Mouse (Mus musculus) forebrain, embryonic 15.5 days (tissue): Measurements from ENCODE around the gene Eps8l3. TPM values are rescaled to one million over a fixed set of nuclear protein-coding genes. Genes with fewer than 3 reads are reported as not detected.

ENCODE experiments used
- ATAC-seq: fragments of 200-750 bp; cut with Nextera tagmentation; replicated peaks from 2 replicates; pipeline ENCODE4 v1.8.0; 2017; ENCODE audit warnings: mild to moderate bottlenecking, moderate TSS enrichment, moderate library complexity
- H3K27ac ChIP-seq: fragments of 300-500 bp; sonication (generic); replicated peaks from 2 replicates; pipeline ENCODE4 v1.5.1; 2015; ENCODE audit warnings: mild to moderate bottlenecking, inconsistent platforms
- H3K27me3 ChIP-seq: fragments of 300-500 bp; sonication (generic); 2 replicates; pipeline ENCODE4 v1.6.1; 2015; ENCODE audit warnings: inconsistent platforms
- H3K36me3 ChIP-seq: fragments of 300-500 bp; sonication (generic); 2 replicates; pipeline ENCODE4 v1.6.1; 2015; ENCODE audit warnings: mild to moderate bottlenecking, inconsistent platforms
- H3K4me1 ChIP-seq: fragments of 300-500 bp; sonication (generic); 2 replicates; pipeline ENCODE4 v1.6.1; 2015; ENCODE audit warnings: inconsistent platforms
- H3K4me2 ChIP-seq: fragments of 300-500 bp; sonication (generic); replicated peaks from 2 replicates; pipeline ENCODE4 v1.6.1; 2015; ENCODE audit warnings: mild to moderate bottlenecking, inconsistent platforms
- H3K4me3 ChIP-seq: fragments of 300-500 bp; sonication (generic); 2 replicates; pipeline ENCODE4 v1.5.1; 2015; ENCODE audit warnings: mild to moderate bottlenecking, inconsistent platforms
- H3K9ac ChIP-seq: fragments of 300-500 bp; sonication (generic); replicated peaks from 2 replicates; pipeline ENCODE4 v1.6.1; 2015; ENCODE audit warnings: mild to moderate bottlenecking, inconsistent platforms
- H3K9me3 ChIP-seq: fragments of 300-500 bp; sonication (generic); 2 replicates; pipeline ENCODE4 v1.6.1; 2016; ENCODE audit warnings: inconsistent platforms
- WGBS: fragments of 180-500 bp; shearing (Covaris S2); methylation state at CpG from one replicate; pipeline ENCODE4 v1.1.7; 2015; ENCODE audit warnings: mixed read lengths; 5-methylcytosine and 5-hydroxymethylcytosine counted together
- polyA plus RNA-seq: library from polyadenylated mRNA; unstranded; fragments of >200 nt; fragmentation: Nextera tagmentation; extraction: Ambion mirVana; gene quantifications from 2 replicates; pipeline ENCODE4 v1.2.1, GENCODE M21; 2015

The Eps8l3 gene
- polyA plus RNA-seq, 1 experiment from 2014 or later: not detected

GRCm38 (mm10) chr3:107841370-107841769 lies 35.7 kb upstream of the Eps8l3 start:
- Histone ChIP-seq H3K36me3 (no peaks in the 10 kb centered on the region), H3K4me1 (peaks cover 14% of the 10 kb centered on the region), H3K27me3 (no peaks in the 10 kb centered on the region), H3K4me2 (no peak overlapping the region), H3K9me3 (no peaks in the 10 kb centered on the region), H3K9ac (no peak overlapping the region), H3K4me3 (no peak overlapping the region), H3K27ac (no peak overlapping the region)
- WGBS: 75% methylated on average over 7 of the region's 7 CpGs
- no peak for ATAC-seq

- no peak overlapping the region for H3K4me3 ChIP-seq
- 93% methylated on average over 3 of the region's 3 CpGs for WGBS
- no peaks in the 10 kb centered on the region for H3K27me3 ChIP-seq
- no peak overlapping the region for H3K4me2 ChIP-seq
- no peaks in the 10 kb centered on the region for H3K36me3 ChIP-seq
- H3K9me3 ChIP-seq: no peaks in the 10 kb centered on the region
- peaks cover 14% of the 10 kb centered on the region for H3K4me1 ChIP-seq
- no peak overlapping the region for H3K27ac ChIP-seq
- no peak overlapping the region for H3K9ac ChIP-seq
- no peak for ATAC-seq
These were observed 33.6 kb upstream of the Eps8l3 start for GRCm38 (mm10) chr3:107843406-107843805.

- peaks cover 18% of the 10 kb centered on the region for H3K4me1 ChIP-seq
- WGBS: 58% methylated on average over 3 of the region's 3 CpGs
- H3K9ac ChIP-seq: no peak overlapping the region
- H3K27me3 ChIP-seq: no peaks in the 10 kb centered on the region
- no peaks in the 10 kb centered on the region for H3K9me3 ChIP-seq
- no peak overlapping the region for H3K27ac ChIP-seq
- no peak for ATAC-seq
- H3K36me3 ChIP-seq: no peaks in the 10 kb centered on the region
- no peak overlapping the region for H3K4me2 ChIP-seq
- no peak overlapping the region for H3K4me3 ChIP-seq
These were observed 33.0 kb upstream of the Eps8l3 start for GRCm38 (mm10) chr3:107844001-107844400.

- no peak overlapping the region for H3K27ac ChIP-seq
- H3K4me2 ChIP-seq: no peak overlapping the region
- H3K4me3 ChIP-seq: no peak overlapping the region
- no peaks in the 10 kb centered on the region for H3K9me3 ChIP-seq
- H3K36me3 ChIP-seq: no peaks in the 10 kb centered on the region
- no peak for ATAC-seq
- H3K27me3 ChIP-seq: no peaks in the 10 kb centered on the region
- WGBS: 64% methylated on average over 2 of the region's 2 CpGs
- peaks cover 23% of the 10 kb centered on the region for H3K4me1 ChIP-seq
- no peak overlapping the region for H3K9ac ChIP-seq
These were observed 32.5 kb upstream of the Eps8l3 start for GRCm38 (mm10) chr3:107844499-107844898.

GRCm38 (mm10) chr3:107846175-107846574 lies 30.9 kb upstream of the Eps8l3 start:
- no peak for ATAC-seq
- Histone ChIP-seq H3K4me2 (no peak overlapping the region), H3K9me3 (no peaks in the 10 kb centered on the region), H3K36me3 (no peaks in the 10 kb centered on the region), H3K4me3 (no peak overlapping the region), H3K9ac (no peak overlapping the region), H3K27ac (no peak overlapping the region), H3K27me3 (no peaks in the 10 kb centered on the region), H3K4me1 (peaks cover 28% of the 10 kb centered on the region)
- WGBS: 86% methylated on average over 1 of the region's 1 CpGs

GRCm38 (mm10) chr3:107846835-107847234 lies 30.2 kb upstream of the Eps8l3 start:
- Histone ChIP-seq H3K4me1 (peaks cover 28% of the 10 kb centered on the region), H3K9ac (no peak overlapping the region), H3K9me3 (no peaks in the 10 kb centered on the region), H3K36me3 (no peaks in the 10 kb centered on the region), H3K27me3 (no peaks in the 10 kb centered on the region), H3K4me2 (no peak overlapping the region), H3K27ac (no peak overlapping the region), H3K4me3 (no peak overlapping the region)
- ATAC-seq: no peak
- WGBS: 91% methylated on average over 3 of the region's 3 CpGs

GRCm38 (mm10) chr3:107848126-107848525 lies 28.9 kb upstream of the Eps8l3 start:
- Histone ChIP-seq H3K9me3 (no peaks in the 10 kb centered on the region), H3K9ac (no peak overlapping the region), H3K36me3 (no peaks in the 10 kb centered on the region), H3K27me3 (no peaks in the 10 kb centered on the region), H3K4me3 (no peak overlapping the region), H3K4me2 (no peak overlapping the region), H3K4me1 (peaks cover 28% of the 10 kb centered on the region), H3K27ac (0 out of 2 replicates have a peak overlapping the region, but pooled peaks have one; percentile 13)
- 38% methylated on average over 4 of the region's 4 CpGs for WGBS
- ATAC-seq: no peak

- Histone ChIP-seq H3K9ac (no peak overlapping the region), H3K27ac (no peak overlapping the region), H3K4me3 (no peak overlapping the region), H3K36me3 (no peaks in the 10 kb centered on the region), H3K9me3 (no peaks in the 10 kb centered on the region), H3K4me1 (peaks cover 21% of the 10 kb centered on the region), H3K4me2 (no peak overlapping the region), H3K27me3 (no peaks in the 10 kb centered on the region)
- WGBS: 41% methylated on average over 6 of the region's 6 CpGs
- 0 out of 2 replicates have a peak, but pooled peaks have one; percentile 26 for ATAC-seq
These were observed 27.9 kb upstream of the Eps8l3 start for GRCm38 (mm10) chr3:107849000-107849692.

GRCm38 (mm10) chr3:107849693-107850031 lies 27.4 kb upstream of the Eps8l3 start:
- peaks cover 16% of the 10 kb centered on the region for H3K4me1 ChIP-seq
- H3K36me3 ChIP-seq: no peaks in the 10 kb centered on the region
- H3K4me3 ChIP-seq: no peak overlapping the region
- no peak overlapping the region for H3K27ac ChIP-seq
- no peaks in the 10 kb centered on the region for H3K27me3 ChIP-seq
- 82% methylated on average over 2 of the region's 2 CpGs for WGBS
- no peak overlapping the region for H3K4me2 ChIP-seq
- no peak for ATAC-seq
- H3K9ac ChIP-seq: no peak overlapping the region
- no peaks in the 10 kb centered on the region for H3K9me3 ChIP-seq

GRCm38 (mm10) chr3:107850418-107851031 lies 26.5 kb upstream of the Eps8l3 start:
- Histone ChIP-seq H3K9ac (no peak overlapping the region), H3K4me1 (peaks cover 14% of the 10 kb centered on the region)
- ATAC-seq: no peak

GRCm38 (mm10) chr3:107852786-107853185 lies 24.2 kb upstream of the Eps8l3 start:
- no peak overlapping the region for H3K9ac ChIP-seq
- 70% methylated on average over 7 of the region's 7 CpGs for WGBS
- H3K27ac ChIP-seq: no peak overlapping the region
- no peaks in the 10 kb centered on the region for H3K36me3 ChIP-seq
- H3K9me3 ChIP-seq: no peaks in the 10 kb centered on the region
- no peak for ATAC-seq
- no peak overlapping the region for H3K4me3 ChIP-seq
- no peak overlapping the region for H3K4me2 ChIP-seq
- peaks cover 14% of the 10 kb centered on the region for H3K4me1 ChIP-seq
- H3K27me3 ChIP-seq: no peaks in the 10 kb centered on the region

More at GRCm38 (mm10) chr3:107850418-107851031, 26.5 kb upstream of the Eps8l3 start:
- Histone ChIP-seq H3K4me2 (no peak overlapping the region), H3K9me3 (no peaks in the 10 kb centered on the region), H3K27ac (no peak overlapping the region), H3K36me3 (no peaks in the 10 kb centered on the region), H3K4me3 (no peak overlapping the region), H3K27me3 (no peaks in the 10 kb centered on the region)
- 23% methylated on average over 12 of the region's 12 CpGs for WGBS

GRCm38 (mm10) chr3:107853232-107854181 lies 23.5 kb upstream of the Eps8l3 start:
- Histone ChIP-seq H3K4me3 (no peak overlapping the region), H3K4me2 (no peak overlapping the region), H3K9ac (no peak overlapping the region), H3K9me3 (no peaks in the 10 kb centered on the region), H3K27ac (no peak overlapping the region), H3K4me1 (peaks cover 14% of the 10 kb centered on the region), H3K36me3 (no peaks in the 10 kb centered on the region), H3K27me3 (no peaks in the 10 kb centered on the region)
- WGBS: 83% methylated on average over 17 of the region's 17 CpGs
- no peak; the same call in 1 of the 2 replicates for ATAC-seq
